Mouse (Mus musculus) MEL (cell line): Measurements from ENCODE around the gene Lpar3. TPM values are rescaled to one million over a fixed set of nuclear protein-coding genes. Genes with fewer than 3 reads are reported as not detected.

Experiments
- DNase-seq: peaks from one replicate; pipeline ENCODE4 v3.0.0; 2011; ENCODE audit warnings: low read depth, low spot score
- H3K27ac ChIP-seq: 2 replicates; pipeline ENCODE4 v1.5.1; 2012; ENCODE audit warnings: low read depth, mild to moderate bottlenecking, control low read depth, low read length, moderate library complexity; ENCODE audit not compliant: control insufficient read depth
- H3K27me3 ChIP-seq, 2 experiments: fragments of 150-350 bp in 1 of 2; sonication (generic) in 1 of 2; 2 replicates each; pipeline ENCODE4 v1.6.1; 2012; ENCODE audit warnings: low read length in 2 of 2, mild to moderate bottlenecking in 2 of 2, improper control_type of control experiment in 1 of 2, moderate library complexity in 1 of 2; ENCODE audit not compliant: insufficient read depth in 2 of 2, control insufficient read depth in 1 of 2
- H3K36me3 ChIP-seq, 2 experiments: 2 replicates each; pipeline ENCODE4 v1.6.1; 2012 to 2014; ENCODE audit warnings: low read length in 2 of 2, improper control_type of control experiment in 1 of 2, inconsistent platforms in 1 of 2, mild to moderate bottlenecking in 1 of 2; ENCODE audit not compliant: insufficient read depth in 2 of 2, control insufficient read depth in 1 of 2
- H3K4me1 ChIP-seq, 2 experiments: fragments of 150-350 bp in 1 of 2; sonication (generic) in 1 of 2; 2 replicates each; pipeline ENCODE4 v1.6.1; 2012; ENCODE audit warnings: low read length in 2 of 2, improper control_type of control experiment in 1 of 2, mild to moderate bottlenecking in 1 of 2; ENCODE audit not compliant: insufficient read depth in 2 of 2, control insufficient read depth in 1 of 2
- H3K4me3 ChIP-seq, 2 experiments: fragments of 150-350 bp in 1 of 2; sonication (generic) in 1 of 2; 2 replicates each; pipeline ENCODE4 v1.5.1; 2012; ENCODE audit warnings: low read depth in 2 of 2, low read length in 2 of 2, mild to moderate bottlenecking in 2 of 2, moderate library complexity in 2 of 2, control low read depth in 1 of 2, improper control_type of control experiment in 1 of 2; ENCODE audit not compliant: control insufficient read depth in 1 of 2, insufficient read depth in 1 of 2
- H3K79me2 ChIP-seq: 2 replicates; pipeline ENCODE4 v1.6.1; 2012; ENCODE audit warnings: mild to moderate bottlenecking, low read length, moderate library complexity; ENCODE audit not compliant: control insufficient read depth, poor library complexity, insufficient read depth
- H3K9ac ChIP-seq: 2 replicates; pipeline ENCODE4 v1.6.1; 2012; ENCODE audit warnings: low read depth, mild to moderate bottlenecking, control low read depth, low read length, moderate library complexity; ENCODE audit not compliant: control insufficient read depth, poor library complexity, severe bottlenecking
- H3K9me3 ChIP-seq: fragments of 150-350 bp; sonication (generic); replicated peaks from 2 replicates; pipeline ENCODE4 v1.6.1; 2012; ENCODE audit warnings: mild to moderate bottlenecking, low read length, improper control_type of control experiment, moderate library complexity; ENCODE audit not compliant: insufficient read depth
- CHD1 ChIP-seq: IDR thresholded peaks from 2 replicates; pipeline ENCODE4 v1.6.1; 2012; ENCODE audit warnings: low read depth, mild to moderate bottlenecking, inconsistent platforms, low read length, improper control_type of control experiment
- CHD2 ChIP-seq: IDR thresholded peaks from 2 replicates; pipeline ENCODE4 v1.6.1; 2011; ENCODE audit warnings: low read length, improper control_type of control experiment
- CTCF ChIP-seq, 3 experiments: IDR thresholded peaks in 2 of 3; conservative IDR thresholded peaks in 1 of 3; 2 replicates each; pipeline ENCODE4 v1.5.1; 2011 to 2012; ENCODE audit warnings: low read length in 3 of 3, low read depth in 2 of 3, mild to moderate bottlenecking in 2 of 3, improper control_type of control experiment in 1 of 3, inconsistent platforms in 1 of 3, mixed read lengths in 1 of 3, moderate library complexity in 1 of 3; ENCODE audit not compliant: control insufficient read depth in 1 of 3, insufficient read depth in 1 of 3, poor library complexity in 1 of 3, severe bottlenecking in 1 of 3
- ELF1 ChIP-seq: IDR thresholded peaks from 2 replicates; pipeline ENCODE4 v1.6.1; 2014; ENCODE audit warnings: low read depth, mild to moderate bottlenecking, inconsistent platforms, low read length, improper control_type of control experiment, moderate library complexity
- ETS1 ChIP-seq: IDR thresholded peaks from 2 replicates; pipeline ENCODE4 v1.6.1; 2012; ENCODE audit warnings: low read depth, mild to moderate bottlenecking, inconsistent platforms, low read length, improper control_type of control experiment, moderate library complexity
- GABPA ChIP-seq: IDR thresholded peaks from 2 replicates; pipeline ENCODE4 v1.6.1; 2012; ENCODE audit warnings: low read depth, mild to moderate bottlenecking, inconsistent platforms, low read length, improper control_type of control experiment, moderate library complexity
- MAFK ChIP-seq: IDR thresholded peaks from 2 replicates; pipeline ENCODE4 v1.6.1; 2011; ENCODE audit warnings: low read depth, mild to moderate bottlenecking, low read length, improper control_type of control experiment, borderline replicate concordance
- MAZ ChIP-seq: IDR thresholded peaks from 2 replicates; pipeline ENCODE4 v1.6.1; 2012; ENCODE audit warnings: low read depth, mild to moderate bottlenecking, inconsistent platforms, low read length, improper control_type of control experiment
- MEF2A ChIP-seq: IDR thresholded peaks from 2 replicates; pipeline ENCODE4 v1.6.1; 2014; ENCODE audit warnings: low read depth, mild to moderate bottlenecking, inconsistent platforms, low read length, improper control_type of control experiment; ENCODE audit not compliant: poor library complexity, insufficient replicate concordance, severe bottlenecking; ENCODE audit errors: extremely low read depth
- MYB ChIP-seq: IDR thresholded peaks from 2 replicates; pipeline ENCODE4 v1.6.1; 2011; ENCODE audit warnings: mild to moderate bottlenecking, low read depth, low read length, improper control_type of control experiment
- MYC ChIP-seq: IDR thresholded peaks from 2 replicates; pipeline ENCODE4 v1.6.1; 2011; ENCODE audit warnings: low read depth, mild to moderate bottlenecking, low read length, improper control_type of control experiment, moderate library complexity
- NELFE ChIP-seq: IDR thresholded peaks from 2 replicates; pipeline ENCODE4 v1.6.1; 2011; ENCODE audit warnings: low read depth, low read length, improper control_type of control experiment
- POLR2AphosphoS2 ChIP-seq: IDR thresholded peaks from 2 replicates; pipeline ENCODE4 v1.6.1; 2011; ENCODE audit warnings: low read length, improper control_type of control experiment
- POLR2AphosphoS5 ChIP-seq: IDR thresholded peaks from 2 replicates; pipeline ENCODE4 v1.6.1; 2012; ENCODE audit warnings: low read depth, borderline replicate concordance, mild to moderate bottlenecking, inconsistent platforms, low read length, moderate library complexity, mixed read lengths
- RAD21 ChIP-seq: IDR thresholded peaks from 2 replicates; pipeline ENCODE4 v1.6.1; 2011; ENCODE audit warnings: mild to moderate bottlenecking, low read depth, low read length, improper control_type of control experiment
- RCOR1 ChIP-seq: IDR thresholded peaks from 2 replicates; pipeline ENCODE4 v1.6.1; 2012; ENCODE audit warnings: low read depth, mild to moderate bottlenecking, inconsistent platforms, low read length, improper control_type of control experiment
- SIN3A ChIP-seq: IDR thresholded peaks from 2 replicates; pipeline ENCODE4 v1.6.1; 2012; ENCODE audit warnings: low read length, improper control_type of control experiment, inconsistent platforms
- TAL1 ChIP-seq: IDR thresholded peaks from 2 replicates; pipeline ENCODE4 v1.6.1; 2012; ENCODE audit warnings: mild to moderate bottlenecking, inconsistent platforms, low read length, moderate library complexity, mixed read lengths
- TBP ChIP-seq: IDR thresholded peaks from 2 replicates; pipeline ENCODE4 v1.8.0; 2011; ENCODE audit warnings: low read depth, low read length, improper control_type of control experiment
- ZKSCAN1 ChIP-seq: IDR thresholded peaks from 2 replicates; pipeline ENCODE4 v1.6.1; 2012; ENCODE audit warnings: low read depth, mild to moderate bottlenecking, inconsistent platforms, low read length, improper control_type of control experiment, moderate library complexity
- ZNF384 ChIP-seq: IDR thresholded peaks from 2 replicates; pipeline ENCODE4 v1.6.1; 2012; ENCODE audit warnings: low read depth, mild to moderate bottlenecking, inconsistent platforms, low read length, improper control_type of control experiment
- polyA plus RNA-seq, 2 experiments: library from polyadenylated mRNA; stranded (reverse) in 1 of 2; unstranded in 1 of 2; fragments of >175 nt in 1 of 2; fragments of >200 nt in 1 of 2; gene quantifications; 2 replicates each; pipeline versions ENCODE4 v1.2.1 to v1.2.4; 2012; ENCODE audit warnings: low replicate concordance in 2 of 2, low read depth in 1 of 2; ENCODE audit not compliant: insufficient read length in 2 of 2, insufficient read depth in 1 of 2, missing spikeins in 1 of 2
- total RNA-seq: library from RNA; depleted of rRNA; stranded (reverse); fragments of 300-350 nt; gene quantifications from 2 replicates; pipeline ENCODE4 v1.2.3, GENCODE M21; 2012

The Lpar3 gene
- total and polyA plus RNA-seq, 3 experiments: not detected

DNA sequence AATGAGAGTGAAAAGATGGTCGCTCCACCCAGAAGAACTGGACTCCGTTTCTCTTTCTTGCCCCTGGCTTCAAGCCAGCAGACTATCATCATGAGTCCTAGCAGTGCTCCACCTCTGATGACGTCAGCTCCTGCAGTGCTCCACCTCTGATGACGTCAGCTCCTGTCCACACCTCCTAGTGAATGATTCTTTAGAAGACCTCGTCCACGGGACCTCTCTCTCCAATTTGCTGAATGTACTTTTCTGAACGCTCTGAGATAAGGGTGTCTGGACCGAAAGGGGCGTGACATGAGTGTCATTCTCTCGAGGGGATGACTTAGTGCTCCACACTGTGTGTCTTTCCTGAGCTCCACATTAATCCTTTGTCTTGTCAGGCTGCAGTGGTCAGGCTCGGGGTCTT lies 15.5 kb upstream of the Lpar3 start:
- DNase-seq: no peak
- Histone ChIP-seq H3K4me1 (no peaks in the 10 kb centered on the region), H3K9ac (no peak overlapping the region), H3K9me3 (no peaks in the 10 kb centered on the region), H3K27me3 (peaks cover 0 to 3% of the 10 kb centered on the region in 2 experiments; a peak in 2 of 4 replicates), H3K27ac (no peak overlapping the region), H3K79me2 (no peaks in the 10 kb centered on the region), H3K4me3 (no peak overlapping the region), H3K36me3 (no peaks in the 10 kb centered on the region)
- no peak for TF ChIP-seq TBP
- no peak for TF ChIP-seq MYB
- no peak for TF ChIP-seq MAZ
- TF ChIP-seq GABPA: no peak
- TF ChIP-seq SIN3A: no peak

DNA sequence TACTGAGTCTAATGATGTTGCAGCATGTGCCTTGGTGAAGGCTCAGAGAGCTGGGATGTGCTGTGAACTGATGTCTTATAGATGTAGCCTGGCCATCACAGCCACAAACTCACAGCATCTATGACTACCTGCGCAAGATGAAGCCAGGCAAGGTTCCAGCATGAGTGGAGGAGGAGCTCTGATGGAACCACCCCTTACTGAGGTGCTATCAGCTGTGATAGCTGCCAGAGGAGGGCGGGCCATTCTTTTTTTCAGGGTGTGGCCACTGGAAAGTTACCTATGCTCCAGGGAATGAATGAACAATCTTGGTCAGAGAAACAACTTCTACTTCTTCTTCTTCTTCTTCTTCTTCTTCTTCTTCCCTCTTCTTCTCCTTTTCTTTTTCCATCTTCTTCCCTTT lies 14.1 kb upstream of the Lpar3 start:
- DNase-seq: no peak
- Histone ChIP-seq H3K79me2 (no peaks in the 10 kb centered on the region), H3K4me1 (no peaks in the 10 kb centered on the region), H3K27ac (no peak overlapping the region), H3K4me3 (no peak overlapping the region), H3K27me3 (peaks cover 0 to 3% of the 10 kb centered on the region in 2 experiments; a peak in 3 of 4 replicates), H3K36me3 (no peaks in the 10 kb centered on the region), H3K9ac (no peak overlapping the region), H3K9me3 (no peaks in the 10 kb centered on the region)
- TF ChIP-seq POLR2AphosphoS2: no peak
- TF ChIP-seq MEF2A: no peak
- no peak for TF ChIP-seq RCOR1
- no peak for TF ChIP-seq POLR2AphosphoS5
- TF ChIP-seq ETS1: no peak
- no peak for TF ChIP-seq ELF1
- TF ChIP-seq MAFK: no peak
- no peak for TF ChIP-seq TBP
- TF ChIP-seq MYC: no peak
- TF ChIP-seq CHD2: no peak
- no peak for TF ChIP-seq ZKSCAN1
- no peak for TF ChIP-seq GABPA
- TF ChIP-seq CTCF (IDR thresholded peaks at IDR 0.05 in 2 of 3, conservative IDR thresholded peaks at IDR 0.05 in 1 of 3; ENCODE audit: control insufficient read depth in 1 of 3, insufficient read depth in 1 of 3, low read depth in 2 of 3, low read length in 3 of 3, poor library complexity in 1 of 3, severe bottlenecking in 1 of 3): no peak
- TF ChIP-seq CHD1: no peak
- TF ChIP-seq TAL1: no peak
- no peak for TF ChIP-seq ZNF384
- TF ChIP-seq RAD21: no peak
- TF ChIP-seq NELFE: no peak
